Mouse (Mus musculus): ENCODE measurements around the gene Mllt10. TPM values are rescaled to one million over a fixed set of nuclear protein-coding genes. Genes with fewer than 3 reads are reported as not detected.

Mllt10 gene
- polyA plus RNA-seq, 1 experiment: 31.7 TPM

Other genes starting within 250 kb of the Mllt10 start
- not detected in 2 replicates for gene H2al2a, start 58.3 kb upstream of the Mllt10 start, polyA plus RNA-seq (2012; rRNA removed)
- gene A930004D18Rik, start 17.5 kb upstream of the Mllt10 start, polyA plus RNA-seq (2012; rRNA removed): 3.6 and 3.9 TPM in 2 replicates
- 3.4 and 4.9 TPM in 2 replicates for gene Skida1, start 6.2 kb upstream of the Mllt10 start, polyA plus RNA-seq (2012; rRNA removed)

Measured in urinary bladder, adult 2 months (tissue).